Mouse (Mus musculus) B cell, adult 62 days (primary cell): Measurements from ENCODE around the gene Ildr2. TPM values are rescaled to one million over a fixed set of nuclear protein-coding genes. Genes with fewer than 3 reads are reported as not detected.

Experiments used
- total RNA-seq: library from RNA; stranded (reverse); gene quantifications from 4 replicates; pipeline ENCODE4 v1.2.4, GENCODE M21; 2023

The Ildr2 gene
- total RNA-seq: 0.15 to 0.28 TPM (median 0.21 TPM) in 3 of 4 replicates, not detected in the other

GRCm38 (mm10) chr1:166253898-166254894 lies at the start of gene Ildr2:
Gene Ildr2, plus strand, starts transcription at chr1:166254139.

GRCm38 (mm10) chr1:166238315-166238969 lies 15.5 kb upstream of the Ildr2 start, which contains the start of gene Mael:
Gene Mael, minus strand, starts transcription at chr1:166238747.

Other genes starting within 250 kb of the Ildr2 start
- gene Dusp27, start 126.2 kb upstream of the Ildr2 start, total RNA-seq: not detected in 4 replicates
- not detected in 4 replicates for gene Gpa33, start 123.9 kb upstream of the Ildr2 start, total RNA-seq
- gene Mael, start 15.4 kb upstream of the Ildr2 start, total RNA-seq: not detected in 4 replicates
- 25.7 to 30.4 TPM (median 28.5 TPM) in 4 replicates for gene Tada1, start 125.0 kb downstream of the Ildr2 start, total RNA-seq
- gene Pogk, start 155.7 kb downstream of the Ildr2 start, total RNA-seq: 15.0 to 18.3 TPM (median 16.6 TPM) in 4 replicates
- gene Gm4846, start 243.4 kb downstream of the Ildr2 start, total RNA-seq: not detected in 4 replicates